Mouse (Mus musculus): ENCODE data around the gene Sept9. TPM values are rescaled to one million over a fixed set of nuclear protein-coding genes. Genes with fewer than 3 reads are reported as not detected.
A peak's percentile ranks its signal among the peaks of the same experiment; 100 is the strongest.
"Not testable (repeated sequence)": the region's sequence is repeated elsewhere in the genome, so short reads cannot be mapped to it uniquely, and the experiment has no call there.

Sept9 gene
- polyA plus RNA-seq, 1 experiment, result 0.37 TPM

GRCm38 (mm10) chr11:117318731-117319542 is 119.5 kb downstream of the Sept9 start:
- Histone ChIP-seq H3K9me3 (ENCODE audit: control insufficient read depth, low read length) (no peaks in the 10 kb centered on the region), H3K4me3 (replicated peaks) (no peak overlapping the region), H3K36me3 (ENCODE audit: control insufficient read depth) (no peaks in the 10 kb centered on the region), H3K27me3 (ENCODE audit: control insufficient read depth) (peaks cover 5% of the 10 kb centered on the region; the same call in 1 of the 2 replicates), H3K4me1 (ENCODE audit: control insufficient read depth) (peaks cover 59% of the 10 kb centered on the region)
- no peak for TF ChIP-seq TAL1 (IDR thresholded peaks at IDR 0.05; ENCODE audit: low read length)
- no peak for TF ChIP-seq GATA1 (IDR thresholded peaks at IDR 0.05; ENCODE audit: low read length)

DNA sequence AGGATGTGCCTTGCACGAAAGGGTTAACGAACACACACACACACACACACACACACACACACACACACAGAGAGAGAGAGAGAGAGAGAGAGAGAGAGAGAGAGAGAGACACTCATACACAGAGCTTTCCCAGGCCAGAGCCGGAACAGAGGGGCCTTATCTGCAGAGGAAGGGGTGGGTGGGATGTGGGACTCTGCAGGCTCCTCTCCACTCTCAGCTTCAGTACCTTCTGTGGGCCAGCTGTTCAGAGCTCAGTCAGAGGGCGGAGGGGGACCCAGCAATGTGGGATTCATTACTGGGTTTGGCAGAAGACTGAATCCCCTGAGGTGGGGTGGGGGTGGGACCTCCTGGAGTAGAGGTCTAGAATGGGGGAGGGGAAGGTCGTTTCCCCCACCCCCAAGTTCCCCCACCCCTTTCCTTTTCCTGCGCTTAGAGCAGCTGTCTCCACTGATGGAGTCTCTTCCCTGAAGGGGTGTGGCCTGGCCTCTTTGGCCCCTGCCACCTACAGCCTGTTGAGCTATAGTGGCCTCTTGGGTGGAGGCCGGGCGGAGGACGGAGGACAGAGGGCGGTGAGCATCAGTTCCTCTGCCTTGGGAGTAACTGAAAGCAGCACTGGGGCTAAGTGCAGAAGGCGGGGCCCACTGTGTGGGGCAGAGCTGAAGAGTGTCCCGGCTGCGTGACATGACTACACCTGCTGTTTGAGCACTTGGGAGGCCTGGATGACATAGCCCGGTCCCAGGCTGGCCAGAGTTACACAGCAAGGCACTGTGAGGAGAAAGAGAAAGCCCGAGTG is 120.3 kb downstream of the Sept9 start:
- TF ChIP-seq GATA1 (IDR thresholded peaks at IDR 0.05; ENCODE audit: low read length), result no peak
- no peak for TF ChIP-seq TAL1 (IDR thresholded peaks at IDR 0.05; ENCODE audit: low read length)
- H3K27me3 ChIP-seq (ENCODE audit: control insufficient read depth), result peaks cover 5% of the 10 kb centered on the region; the same call in 1 of the 2 replicates
- peaks cover 67% of the 10 kb centered on the region for H3K4me1 ChIP-seq (ENCODE audit: control insufficient read depth)
- H3K36me3 ChIP-seq (ENCODE audit: control insufficient read depth), result no peaks in the 10 kb centered on the region
- H3K9me3 ChIP-seq (ENCODE audit: control insufficient read depth, low read length), result no peaks in the 10 kb centered on the region
- H3K4me3 ChIP-seq (replicated peaks), result peak overlapping the region; percentile 2

- H3K36me3 ChIP-seq (ENCODE audit: control insufficient read depth), result no peaks in the 10 kb centered on the region
- no peaks in the 10 kb centered on the region for H3K9me3 ChIP-seq (ENCODE audit: control insufficient read depth, low read length)
- no peak for TF ChIP-seq TAL1 (IDR thresholded peaks at IDR 0.05; ENCODE audit: low read length)
- TF ChIP-seq GATA1 (IDR thresholded peaks at IDR 0.05; ENCODE audit: low read length), result no peak
- peaks cover 72% of the 10 kb centered on the region for H3K4me1 ChIP-seq (ENCODE audit: control insufficient read depth)
- H3K4me3 ChIP-seq (replicated peaks), result peak overlapping the region; percentile 2
- peaks cover 5% of the 10 kb centered on the region; the same call in 1 of the 2 replicates for H3K27me3 ChIP-seq (ENCODE audit: control insufficient read depth)
Observed at GRCm38 (mm10) chr11:117320482-117320881, 121.0 kb downstream of the Sept9 start.

DNA sequence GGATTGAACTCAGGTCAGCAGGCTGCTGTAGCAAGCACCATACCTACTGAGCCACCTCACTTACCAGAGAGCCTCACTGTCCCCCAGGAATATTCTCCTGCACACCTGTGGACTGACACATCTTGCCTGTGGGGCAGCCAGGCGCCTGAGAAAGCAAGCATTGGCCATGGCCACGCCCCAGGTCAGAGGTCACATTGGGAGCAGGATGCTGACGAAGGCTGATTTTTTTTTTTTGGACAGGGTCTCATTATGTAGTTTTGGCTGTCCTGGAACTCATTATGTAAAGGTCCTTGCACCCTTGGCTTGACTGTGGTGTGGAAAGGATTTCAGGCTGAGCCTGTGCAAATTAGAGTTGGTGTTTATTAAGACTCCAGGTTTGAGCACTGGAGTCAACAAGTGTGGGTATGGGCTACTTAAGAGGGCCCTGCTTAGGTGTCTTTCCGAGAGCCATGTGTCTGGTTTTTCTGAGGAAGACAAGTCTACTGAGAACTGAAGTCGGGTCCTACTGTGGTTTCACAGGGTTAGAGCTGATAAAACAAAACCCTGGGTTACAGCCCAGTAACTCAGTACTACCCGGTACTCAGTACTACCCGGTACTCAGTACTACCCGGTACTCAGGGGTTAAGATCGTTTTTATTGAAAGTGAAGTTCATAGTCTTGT is 122.0 kb downstream of the Sept9 start:
- Histone ChIP-seq H3K4me1 (ENCODE audit: control insufficient read depth) (peaks cover 81% of the 10 kb centered on the region), H3K9me3 (ENCODE audit: control insufficient read depth, low read length) (no peaks in the 10 kb centered on the region), H3K27me3 (ENCODE audit: control insufficient read depth) (peaks cover 5% of the 10 kb centered on the region; the same call in 1 of the 2 replicates), H3K36me3 (ENCODE audit: control insufficient read depth) (no peaks in the 10 kb centered on the region), H3K4me3 (replicated peaks) (no peak overlapping the region)
- TF ChIP-seq GATA1 (IDR thresholded peaks at IDR 0.05; ENCODE audit: low read length) (no peak), TAL1 (IDR thresholded peaks at IDR 0.05; ENCODE audit: low read length) (no peak)

GRCm38 (mm10) chr11:117322311-117322710 is 122.8 kb downstream of the Sept9 start:
- TF ChIP-seq GATA1 (IDR thresholded peaks at IDR 0.05; ENCODE audit: low read length) (no peak), TAL1 (IDR thresholded peaks at IDR 0.05; ENCODE audit: low read length) (no peak)
- H3K4me3 ChIP-seq (replicated peaks), result no peak overlapping the region
- peaks cover 1% of the 10 kb centered on the region; the same call in 1 of the 2 replicates for H3K27me3 ChIP-seq (ENCODE audit: control insufficient read depth)
- H3K36me3 ChIP-seq (ENCODE audit: control insufficient read depth), result no peaks in the 10 kb centered on the region
- H3K4me1 ChIP-seq (ENCODE audit: control insufficient read depth), result peaks cover 75% of the 10 kb centered on the region
- H3K9me3 ChIP-seq (ENCODE audit: control insufficient read depth, low read length), result no peaks in the 10 kb centered on the region

GRCm38 (mm10) chr11:117322730-117323579 is 123.5 kb downstream of the Sept9 start:
- H3K9me3 ChIP-seq (ENCODE audit: control insufficient read depth, low read length), result no peaks in the 10 kb centered on the region
- TF ChIP-seq TAL1 (IDR thresholded peaks at IDR 0.05; ENCODE audit: low read length), result no peak
- no peak for TF ChIP-seq GATA1 (IDR thresholded peaks at IDR 0.05; ENCODE audit: low read length)
- peaks cover 68% of the 10 kb centered on the region for H3K4me1 ChIP-seq (ENCODE audit: control insufficient read depth)
- no peaks in the 10 kb centered on the region for H3K27me3 ChIP-seq (ENCODE audit: control insufficient read depth)
- no peaks in the 10 kb centered on the region for H3K36me3 ChIP-seq (ENCODE audit: control insufficient read depth)
- H3K4me3 ChIP-seq (replicated peaks), result no peak overlapping the region

DNA sequence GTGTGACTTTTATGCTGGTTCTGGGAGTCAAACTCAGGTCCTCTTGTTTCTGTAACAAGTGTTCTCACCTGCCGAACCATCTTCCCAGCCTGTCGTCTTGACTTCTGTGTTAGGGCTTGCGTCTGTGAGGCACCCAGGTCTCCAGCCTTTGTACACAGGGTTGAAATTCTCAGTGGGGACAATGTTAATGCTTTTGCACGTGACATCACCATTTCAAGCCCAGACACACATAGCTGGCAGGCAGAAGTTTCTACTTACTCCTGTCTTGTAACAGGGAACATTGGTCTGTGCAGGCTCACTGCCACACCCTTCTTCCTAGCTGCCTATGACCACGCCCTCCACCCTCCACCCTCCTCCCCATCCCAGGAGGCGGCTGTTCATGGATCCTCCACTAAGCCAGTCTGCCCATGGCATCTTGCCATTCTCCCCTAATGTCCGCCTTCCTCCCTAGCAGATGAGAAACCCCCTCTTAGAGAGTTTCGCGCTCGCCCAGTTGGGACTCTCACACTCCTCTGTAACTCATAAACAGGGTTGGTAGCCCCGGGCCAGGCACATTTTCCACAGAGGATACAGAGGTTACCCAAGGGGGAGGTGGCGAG is 124.6 kb downstream of the Sept9 start:
- Histone ChIP-seq H3K36me3 (ENCODE audit: control insufficient read depth) (no peaks in the 10 kb centered on the region), H3K9me3 (ENCODE audit: control insufficient read depth, low read length) (no peaks in the 10 kb centered on the region), H3K4me1 (ENCODE audit: control insufficient read depth) (peaks cover 57% of the 10 kb centered on the region), H3K27me3 (ENCODE audit: control insufficient read depth) (no peaks in the 10 kb centered on the region), H3K4me3 (replicated peaks) (no peak overlapping the region)
- TF ChIP-seq GATA1 (IDR thresholded peaks at IDR 0.05; ENCODE audit: low read length), result no peak
- no peak for TF ChIP-seq TAL1 (IDR thresholded peaks at IDR 0.05; ENCODE audit: low read length)

- not testable (repeated sequence) for H3K4me3 ChIP-seq (replicated peaks); H3K27me3 ChIP-seq (ENCODE audit: control insufficient read depth); H3K9me3 ChIP-seq (ENCODE audit: control insufficient read depth, low read length); H3K36me3 ChIP-seq (ENCODE audit: control insufficient read depth)
- peaks cover 50% of the 10 kb centered on the region for H3K4me1 ChIP-seq (ENCODE audit: control insufficient read depth)
Observed at GRCm38 (mm10) chr11:117324718-117325117, 125.3 kb downstream of the Sept9 start.
